Mouse (Mus musculus): ENCODE measurements around the gene Tenm2. TPM values are rescaled to one million over a fixed set of nuclear protein-coding genes. Genes with fewer than 3 reads are reported as not detected.

The Tenm2 gene
- total RNA-seq, 2 experiments from 2014 or later, result 0.05 to 0.06 TPM

DNA sequence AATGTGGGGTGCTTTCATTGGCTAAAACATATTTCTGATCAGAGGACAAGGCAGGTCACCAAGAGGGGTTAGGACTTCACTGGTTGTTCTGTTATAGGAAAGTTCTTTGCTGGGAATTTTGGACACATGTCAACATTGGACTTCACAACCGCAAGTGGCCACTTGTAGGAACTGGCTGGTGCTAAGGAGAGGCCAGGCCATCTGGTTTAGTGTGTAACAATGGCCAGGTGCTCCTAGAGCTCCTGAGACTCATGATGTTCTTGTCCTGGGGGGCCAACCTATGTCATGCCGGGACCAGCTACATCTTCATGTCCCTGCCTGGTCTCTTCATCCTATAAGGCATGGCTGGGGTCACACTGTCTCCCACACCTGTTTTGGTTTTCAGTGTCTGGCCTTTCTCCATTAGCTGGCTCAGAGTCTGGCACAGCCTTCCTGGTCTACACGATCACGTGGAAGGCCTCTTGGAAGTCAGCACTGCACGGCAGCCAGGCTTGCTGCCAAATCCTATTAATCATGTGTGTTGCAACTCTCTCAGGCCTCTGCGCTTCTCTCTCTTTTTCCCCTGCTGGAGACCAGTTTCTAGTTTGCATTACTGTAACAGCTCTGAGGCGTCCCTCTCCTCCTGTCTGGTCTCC lies 1199.6 kb downstream of the Tenm2 start:
- intact Hi-C loops (cut with DNase I), result no loop called here
- peak; percentile 72 to 81 for DNase-seq

DNA sequence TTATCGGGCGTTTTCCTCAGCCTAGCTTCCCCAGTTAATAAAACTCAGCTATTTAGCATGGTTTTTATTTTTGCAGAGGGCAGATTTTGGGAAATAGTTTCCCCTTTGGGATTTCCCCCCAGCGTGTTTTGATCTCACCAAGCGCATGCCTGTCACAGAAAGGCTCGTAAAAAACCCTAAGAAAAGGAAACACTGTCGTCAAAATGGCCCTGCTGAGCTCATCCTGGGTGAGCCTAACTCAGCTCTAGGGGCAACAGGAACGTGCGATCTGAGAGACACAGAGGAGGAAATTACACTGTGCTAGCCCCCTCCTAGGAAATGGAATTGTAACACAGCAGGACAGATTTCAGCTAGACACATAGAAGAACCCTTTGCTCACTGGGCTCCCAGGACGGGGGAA lies 1204.0 kb downstream of the Tenm2 start:
- no peak for DNase-seq
- intact Hi-C loops (cut with DNase I), result no loop called here

DNA sequence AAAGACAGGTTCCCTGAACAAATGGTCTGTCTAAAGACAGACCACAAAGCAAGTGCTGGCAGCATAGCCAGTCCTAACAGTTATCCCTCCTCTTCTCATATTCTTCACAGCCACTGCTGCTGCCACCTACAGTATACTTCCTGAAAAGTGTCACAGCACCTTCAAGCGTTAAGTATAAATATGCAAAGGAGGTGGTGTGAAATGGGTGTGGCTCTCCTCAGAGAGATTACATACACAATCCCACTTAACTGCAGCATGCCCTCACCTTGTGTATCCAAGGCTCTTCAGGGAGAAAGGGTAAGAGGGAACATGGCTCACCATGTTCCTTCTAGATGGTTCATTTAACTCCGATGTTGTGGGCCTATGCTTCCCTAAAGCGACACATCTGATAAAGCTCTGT lies 1215.8 kb downstream of the Tenm2 start:
- intact Hi-C loops (cut with DNase I), result no loop called here
- DNase-seq, result no peak

DNA sequence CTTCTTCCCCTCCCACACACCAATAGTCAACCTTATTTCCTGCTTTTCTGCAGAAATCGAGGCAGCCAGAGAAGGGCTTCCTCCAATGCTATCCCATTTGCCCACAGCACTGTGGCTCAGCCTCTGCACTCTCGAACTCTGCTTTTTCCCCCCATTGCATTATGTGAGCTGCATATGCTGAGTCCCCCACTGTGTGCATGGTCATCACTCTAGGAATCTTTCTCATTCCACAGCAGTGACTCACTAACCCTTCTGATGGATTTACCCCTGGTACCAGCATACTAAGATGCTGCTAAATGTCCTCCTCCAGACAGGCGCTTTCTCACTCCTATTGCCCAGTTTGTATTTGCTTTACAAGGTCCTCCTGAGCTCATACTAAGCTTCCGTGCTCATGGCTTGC lies 1222.6 kb downstream of the Tenm2 start:
- DNase-seq, result no peak
- intact Hi-C loops (cut with DNase I), result no loop called here

DNA sequence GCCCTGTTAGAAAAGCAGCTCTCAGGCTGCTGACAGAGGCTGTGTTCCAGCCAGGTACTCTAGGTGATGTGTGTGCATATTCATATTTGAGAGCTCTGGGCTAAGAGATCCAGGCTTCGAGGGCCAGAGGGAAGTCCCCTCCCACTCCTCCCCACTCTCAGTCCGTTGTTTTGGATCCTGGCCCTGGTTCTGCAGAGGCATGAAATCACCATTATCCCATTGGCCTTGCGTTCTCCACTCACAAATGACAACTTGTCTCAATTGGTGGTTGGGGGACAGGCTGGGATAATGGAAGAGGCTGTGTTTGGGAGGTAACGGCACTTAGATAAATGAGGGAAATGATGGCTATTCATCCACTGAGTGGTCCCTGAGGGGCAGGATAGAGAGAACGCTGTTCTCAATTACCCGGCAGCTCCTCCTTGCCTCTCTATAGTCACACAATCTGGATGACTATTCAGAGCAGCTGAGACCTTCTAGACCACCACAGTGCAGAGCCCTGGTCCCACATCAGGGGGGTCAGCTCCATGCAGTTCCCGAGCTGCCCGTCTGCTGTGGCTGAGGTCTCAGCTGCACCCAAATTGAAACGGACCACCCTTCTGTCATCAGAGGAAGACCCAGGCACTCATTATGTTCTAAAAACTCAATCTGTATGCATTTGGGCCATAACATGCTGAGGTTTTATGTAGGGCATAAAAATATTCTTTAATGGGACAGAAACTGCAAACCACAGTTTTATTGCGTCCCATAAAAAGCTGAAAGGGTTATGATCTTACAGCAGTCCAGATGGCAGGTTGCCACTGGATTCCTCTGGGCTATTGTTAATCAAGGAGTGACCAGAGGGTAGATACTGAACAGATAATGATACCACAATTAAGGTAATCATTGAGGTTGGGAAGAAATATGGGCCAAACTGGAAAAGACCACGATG lies 1226.2 kb downstream of the Tenm2 start:
- intact Hi-C loops (cut with DNase I), result loop anchor here (10.0 kb wide), 1 partner anchor 555 kb away; no protein-coding TSS in a partner anchor
- DNase-seq, result no peak

DNA sequence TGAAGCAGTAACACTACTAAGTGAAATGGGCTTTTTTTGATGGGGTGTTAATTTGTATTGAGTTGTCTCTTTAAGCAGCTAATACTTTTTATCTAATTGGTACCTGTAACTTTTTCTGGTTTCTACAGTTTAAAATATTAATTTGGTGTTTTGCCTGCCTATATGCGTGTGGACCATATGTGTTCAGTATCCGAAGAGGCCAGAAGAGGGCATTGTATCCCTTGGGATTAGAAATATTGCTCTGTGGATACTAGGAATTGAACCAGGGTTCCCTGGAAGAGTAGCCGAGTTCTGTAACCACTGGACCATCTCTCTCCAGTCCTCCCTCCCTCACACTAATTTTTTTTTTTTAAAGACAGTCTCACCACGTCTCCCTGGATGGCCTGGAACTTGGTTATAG lies 1232.9 kb downstream of the Tenm2 start:
- intact Hi-C loops (cut with DNase I), result loop anchor here (5.0 to 10.0 kb wide), 3 partner anchors 548 to 1161 kb away; no protein-coding TSS in a partner anchor
- DNase-seq, result no peak

DNA sequence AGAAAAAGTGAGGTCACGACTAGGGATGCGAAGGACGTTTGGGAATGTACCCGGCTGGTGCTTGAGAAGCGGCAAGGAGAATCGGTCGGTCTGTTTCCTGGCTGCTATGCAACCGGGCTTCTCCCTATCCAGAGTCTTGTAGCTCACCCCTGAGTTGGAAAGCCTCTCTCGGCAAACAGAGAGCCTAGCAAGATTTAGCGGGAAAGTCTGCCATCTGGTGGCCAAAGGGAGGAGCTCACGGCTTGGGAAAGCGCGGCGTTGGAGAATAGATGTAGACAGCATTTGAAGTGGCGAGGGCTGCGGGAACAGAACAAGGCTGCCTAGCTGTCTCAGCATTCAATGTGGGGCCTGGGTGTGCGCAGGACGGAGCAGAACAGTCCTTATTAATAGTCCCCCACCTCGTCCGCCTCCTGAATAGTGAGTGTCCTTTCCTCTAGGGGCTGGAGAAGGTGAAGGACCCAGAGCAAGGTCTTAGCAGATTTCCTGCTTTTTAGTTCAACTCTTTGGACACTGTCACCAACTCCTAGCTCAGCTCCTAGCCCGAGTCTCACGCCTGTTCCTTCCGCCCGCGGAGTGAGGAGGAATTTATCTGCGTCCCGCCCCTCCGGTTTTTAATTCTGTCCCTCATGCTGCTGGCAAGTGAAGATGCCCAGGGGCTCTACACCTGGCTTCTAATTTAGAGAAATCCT lies 1234.3 kb downstream of the Tenm2 start:
- DNase-seq, result peak; percentile 83 to 84
- intact Hi-C loops (cut with DNase I), result loop anchor here (2.0 to 10.0 kb wide), 5 partner anchors 79 to 1159 kb away; no protein-coding TSS in a partner anchor

DNA sequence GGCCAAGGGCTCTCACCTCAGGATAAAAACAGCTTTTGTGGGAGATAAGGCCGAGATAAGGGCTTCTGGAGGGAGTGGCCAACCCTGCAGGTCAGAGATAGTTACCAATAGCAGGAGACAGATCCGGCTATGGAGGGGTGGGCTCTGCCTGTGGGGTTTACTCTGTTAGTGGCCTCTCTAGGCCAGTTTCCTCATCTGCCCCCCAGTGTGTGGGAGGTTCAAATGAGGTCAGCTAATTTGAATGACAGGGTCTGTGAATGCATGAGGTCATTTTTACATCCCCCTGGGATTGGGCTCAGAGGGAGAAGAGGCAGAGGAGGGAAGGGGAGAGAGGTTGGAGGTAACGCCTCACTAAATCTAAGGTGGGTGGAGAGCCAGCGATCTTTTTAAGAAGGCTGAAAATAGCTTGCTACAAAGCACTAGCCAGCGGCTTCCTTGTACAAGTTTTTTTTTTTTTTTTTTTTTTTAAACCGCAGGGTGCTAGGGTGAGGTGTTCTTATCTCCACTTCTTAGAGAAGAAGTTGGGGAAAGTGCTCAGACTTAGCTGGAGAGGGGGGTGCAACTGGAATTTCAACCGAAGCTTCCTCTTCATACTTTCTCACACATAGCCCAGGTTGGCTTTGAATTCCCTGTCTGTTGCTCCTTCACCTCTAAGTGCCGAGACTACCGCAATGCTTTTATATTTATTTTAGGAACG lies 1235.0 kb downstream of the Tenm2 start:
- DNase-seq, result no peak
- intact Hi-C loops (cut with DNase I), result loop anchor here (2.0 to 10.0 kb wide), 5 partner anchors 78 to 1158 kb away; no protein-coding TSS in a partner anchor

DNA sequence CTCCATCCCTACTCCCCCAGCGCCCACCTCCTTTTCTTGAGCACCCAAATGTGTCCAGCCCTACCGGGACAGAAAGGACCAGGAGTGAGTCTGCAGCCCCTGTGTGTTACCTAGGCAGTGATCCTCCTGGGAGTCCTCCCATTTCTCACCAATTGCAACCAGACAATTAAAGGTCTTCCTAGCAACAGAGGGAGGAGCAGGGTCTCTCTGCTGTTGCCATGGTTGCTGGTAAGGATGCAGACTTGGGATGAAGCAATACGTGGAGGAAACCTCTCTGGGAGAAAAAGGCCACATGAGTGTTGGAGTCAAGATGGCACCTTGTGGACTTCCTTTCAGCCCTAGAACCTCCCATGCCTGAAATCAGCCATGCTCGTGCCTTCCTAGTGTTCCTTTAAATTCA lies 1235.7 kb downstream of the Tenm2 start:
- no peak for DNase-seq
- intact Hi-C loops (cut with DNase I), result loop anchor here (2.0 to 10.0 kb wide), 5 partner anchors 77 to 1158 kb away; no protein-coding TSS in a partner anchor

DNA sequence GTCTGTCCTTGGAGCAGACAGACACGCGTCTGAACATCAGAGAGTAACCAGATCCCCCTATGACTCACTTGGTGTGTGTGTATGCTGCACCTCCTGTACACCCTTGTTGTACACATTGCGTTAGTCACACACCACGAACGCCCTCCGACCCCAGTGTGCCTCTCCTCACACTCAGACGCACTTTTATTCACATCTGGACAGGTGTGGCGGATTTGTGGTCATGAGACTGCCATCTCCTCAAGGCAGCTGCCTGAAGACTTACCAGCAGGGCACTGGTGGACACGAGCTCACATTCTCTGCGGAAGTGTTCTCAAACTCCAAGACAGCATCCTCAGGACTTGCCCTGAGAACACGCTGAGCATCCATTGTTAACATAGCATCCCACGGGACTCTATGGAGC lies 1237.7 kb downstream of the Tenm2 start:
- DNase-seq, result no peak

DNA sequence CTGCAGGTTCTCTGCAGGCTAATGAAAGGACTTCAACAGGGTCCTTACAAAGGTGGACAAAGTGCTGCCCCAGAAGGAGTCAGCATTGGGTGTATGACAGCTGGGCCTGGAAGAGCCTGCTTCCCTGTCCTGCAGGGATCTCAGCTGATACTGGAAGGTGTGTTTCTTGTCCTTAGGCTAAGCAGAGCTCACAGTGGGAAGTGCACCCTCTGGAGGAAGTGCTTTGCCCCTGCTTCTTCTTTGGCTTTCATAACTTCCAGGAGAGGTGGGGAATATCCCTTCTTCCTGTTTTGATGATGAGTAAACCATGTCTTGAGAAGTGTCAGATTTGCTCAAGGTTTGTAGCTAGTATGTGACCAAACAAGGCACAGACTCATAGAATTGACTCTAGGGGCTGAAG lies 1240.5 kb downstream of the Tenm2 start:
- intact Hi-C loops (cut with DNase I), result no loop called here
- no peak for DNase-seq

More for the DNA sequence above, 1237.7 kb downstream of the Tenm2 start:
- intact Hi-C loops (cut with DNase I), result no loop called here

DNA sequence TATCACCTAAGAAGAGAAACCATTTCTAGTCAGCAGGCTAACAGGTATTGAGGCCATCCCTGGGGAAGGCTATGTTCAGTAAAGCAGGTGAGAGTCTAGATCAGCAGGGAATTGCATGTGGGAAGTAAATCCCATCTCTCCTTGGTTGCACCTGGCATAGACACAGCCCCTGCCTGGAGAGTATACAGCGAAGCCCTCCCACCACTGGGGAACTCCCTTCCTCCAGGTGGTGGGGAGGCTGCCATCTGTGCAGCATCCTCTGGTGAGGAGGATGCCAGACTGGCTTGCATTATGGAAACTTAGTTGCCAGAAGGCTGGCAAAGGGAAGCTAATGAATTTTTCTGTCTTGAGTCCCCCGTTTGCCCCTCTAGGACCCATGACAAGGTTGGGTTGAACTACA lies 1243.9 kb downstream of the Tenm2 start:
- intact Hi-C loops (cut with DNase I), result no loop called here
- DNase-seq, result no peak

DNA sequence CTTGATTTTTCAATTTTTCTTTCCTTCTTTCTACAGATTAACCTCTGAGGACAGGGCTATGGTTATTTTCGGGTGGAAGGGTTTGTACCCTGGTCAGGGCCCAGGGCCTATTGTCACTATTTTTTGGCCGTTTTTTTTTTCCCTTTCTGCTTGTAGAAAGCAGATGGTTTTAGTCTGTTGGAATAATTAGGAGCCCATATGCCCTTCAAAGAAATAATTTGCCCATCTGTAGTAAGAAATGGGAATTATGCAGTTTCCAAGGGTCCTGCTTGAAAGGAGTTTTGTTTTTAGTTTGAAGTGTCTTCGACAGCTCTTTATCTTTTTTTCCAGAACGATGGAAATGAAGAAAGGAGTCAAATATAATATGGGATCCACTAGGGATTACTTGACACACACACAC lies 1245.8 kb downstream of the Tenm2 start:
- no peak for DNase-seq
- intact Hi-C loops (cut with DNase I), result no loop called here

DNA sequence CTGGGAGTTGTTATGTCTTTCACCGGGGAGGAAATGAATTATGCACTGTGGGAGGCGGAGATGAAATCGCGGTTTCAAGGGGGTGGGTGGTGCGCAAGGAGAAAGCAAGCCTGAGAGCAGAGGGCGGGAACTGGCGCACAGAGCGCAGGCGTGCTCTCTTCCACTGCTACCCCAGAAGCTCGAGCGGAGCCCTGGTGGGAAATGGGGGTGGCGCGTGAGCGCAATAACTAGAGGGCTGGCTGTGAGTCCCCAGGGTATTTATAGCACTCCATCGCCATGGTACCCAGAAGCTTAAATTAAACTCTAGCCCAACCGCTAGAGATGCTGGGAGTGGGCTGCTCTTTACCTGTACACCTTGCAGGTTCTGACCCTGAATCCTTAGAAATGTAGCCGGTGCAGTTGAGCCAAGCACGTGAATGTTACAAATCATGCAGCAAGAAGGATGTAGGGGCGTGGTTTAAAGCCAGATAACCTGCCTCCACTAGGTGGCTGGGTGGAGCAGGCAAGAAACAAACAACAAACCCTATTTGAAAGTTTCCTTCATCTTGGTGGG lies 1249.8 kb downstream of the Tenm2 start:
- DNase-seq, result no peak
- intact Hi-C loops (cut with DNase I), result no loop called here

DNA sequence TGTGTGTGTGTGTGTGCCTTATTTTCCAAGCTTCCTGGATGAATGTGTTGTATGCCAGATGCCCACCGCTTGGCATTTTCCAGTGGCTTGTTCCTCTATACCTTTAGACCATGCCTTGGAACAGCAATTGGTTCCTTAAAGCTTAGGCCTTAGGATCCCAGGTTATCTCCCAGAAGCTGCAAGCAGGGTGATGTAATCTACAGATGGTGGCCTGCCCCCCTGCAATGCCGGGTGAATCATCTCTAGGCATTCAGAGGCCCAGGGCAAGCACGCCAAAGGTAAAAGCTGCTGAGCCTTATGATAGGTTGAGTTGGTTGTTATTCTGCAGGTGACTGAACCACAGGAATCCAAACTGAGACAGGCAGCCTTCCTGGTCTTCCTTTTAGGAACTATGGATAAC lies 1253.0 kb downstream of the Tenm2 start:
- intact Hi-C loops (cut with DNase I), result no loop called here
- no peak for DNase-seq

DNA sequence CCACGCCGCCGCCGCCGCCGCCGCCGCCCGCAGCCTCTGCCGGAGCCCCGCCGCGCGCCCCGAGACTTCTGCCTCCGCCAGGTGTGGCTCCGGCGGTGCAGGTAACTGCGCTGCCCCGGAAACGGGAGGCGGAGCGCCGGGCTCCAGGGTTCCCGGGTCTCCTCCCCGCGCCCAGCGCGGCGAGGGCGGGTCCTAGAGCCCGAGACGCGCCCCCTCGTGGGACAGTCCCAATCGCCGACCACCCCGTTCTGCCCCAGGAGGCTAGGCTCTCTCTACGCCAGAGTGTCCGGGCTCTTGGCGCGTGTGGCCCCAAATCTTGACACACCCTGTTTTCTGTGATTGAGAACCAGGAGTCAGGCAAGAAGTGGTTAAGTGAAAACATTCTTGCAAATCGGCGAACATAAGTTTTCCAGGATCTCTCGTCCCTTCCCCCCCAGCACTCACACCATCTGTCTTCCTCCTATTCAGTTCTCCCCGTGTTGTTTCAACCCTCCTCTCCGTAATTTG lies 1255.3 kb downstream of the Tenm2 start, which contains the start of gene Wwc1:
Wwc1 (minus strand) TSS at position 117 of the 507 bp plus-strand sequence.
- intact Hi-C loops (cut with DNase I), result no loop called here
- DNase-seq, result peak; percentile 16 to 18

DNA sequence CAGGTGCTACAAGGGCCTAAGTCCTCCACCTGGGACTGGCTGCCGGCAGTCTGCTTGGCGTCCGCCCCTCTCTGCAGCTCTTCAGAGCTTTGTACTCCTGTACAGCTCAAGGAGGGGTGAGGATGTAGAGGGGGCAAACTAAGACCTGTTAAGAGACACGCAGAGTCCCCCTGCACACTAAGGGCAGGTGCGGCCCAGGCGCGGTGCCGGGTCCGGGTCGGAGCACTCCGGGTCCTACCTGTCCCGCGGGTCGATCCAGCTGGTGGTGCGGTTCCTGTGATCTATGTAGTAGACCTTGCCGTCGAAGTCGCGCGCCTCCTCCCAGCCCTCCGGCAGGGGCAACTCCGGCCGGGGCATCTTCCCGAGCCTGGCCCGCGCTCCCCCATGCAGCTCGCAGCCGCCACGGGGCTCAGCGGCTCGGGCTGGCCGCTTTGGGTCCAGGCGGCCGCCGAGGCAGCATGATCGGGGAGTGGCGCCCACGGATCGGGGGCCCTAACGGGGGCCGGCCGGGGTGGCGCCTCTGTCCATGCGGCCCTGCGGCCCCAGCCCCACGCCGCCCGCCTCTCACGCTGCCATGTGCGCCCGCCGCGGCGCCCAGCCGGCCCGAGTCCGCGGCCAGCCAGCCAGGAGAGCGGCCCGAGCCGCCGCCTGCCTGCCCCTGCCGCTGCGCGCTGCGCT lies 1255.9 kb downstream of the Tenm2 start:
- peak in 1 of 2 experiments; percentile 8 for DNase-seq
- intact Hi-C loops (cut with DNase I), result no loop called here

DNA sequence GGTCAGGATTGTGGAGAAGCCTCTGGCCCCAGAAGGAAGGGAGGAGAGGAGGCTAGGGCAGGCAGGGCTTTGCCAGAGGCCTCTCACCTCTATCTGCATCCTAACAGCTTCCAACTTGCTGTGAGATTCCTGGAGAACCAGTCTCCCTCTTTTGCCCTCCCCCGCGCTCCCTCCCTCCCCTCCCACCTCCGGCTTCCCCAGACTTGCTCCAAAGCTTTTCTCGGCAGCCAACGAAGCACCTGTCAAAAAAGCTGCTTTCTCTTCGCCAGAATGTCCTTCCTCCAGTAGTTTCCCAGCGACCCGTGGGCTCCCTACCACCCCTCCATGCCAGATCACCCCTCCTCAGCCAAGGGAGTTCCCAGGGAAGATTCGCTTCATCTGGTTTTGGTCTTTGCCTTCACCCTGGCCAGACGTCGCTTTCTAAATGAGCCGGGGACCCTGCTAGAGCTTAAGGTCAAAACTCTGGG lies 1256.5 kb downstream of the Tenm2 start:
- no peak for DNase-seq
- intact Hi-C loops (cut with DNase I), result no loop called here

DNA sequence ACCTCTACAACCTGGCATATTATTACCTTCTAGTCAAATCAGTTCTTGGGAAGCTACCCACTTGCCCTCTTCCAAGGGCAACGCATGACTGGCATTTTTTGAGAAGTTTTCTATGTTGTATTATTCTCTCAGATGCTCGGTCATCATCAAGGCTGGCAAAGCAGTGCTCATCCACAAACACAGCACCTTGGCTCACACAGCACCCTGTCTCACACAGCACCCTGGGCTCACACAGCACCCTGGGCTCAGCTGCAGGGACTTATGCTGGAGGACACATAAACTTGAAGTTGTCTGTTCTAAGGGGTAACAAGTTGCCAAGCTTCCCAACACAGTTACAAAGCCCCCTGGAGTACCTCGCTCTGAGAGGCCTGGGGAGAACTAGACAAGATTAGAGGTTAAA lies 1258.0 kb downstream of the Tenm2 start:
- DNase-seq, result no peak
- intact Hi-C loops (cut with DNase I), result no loop called here
